ENCODE assay signal across 14 mouse cellular contexts in genomic region chr11:102607686-102608548, GRCm38 (mm10). TPM values are rescaled to one million over a fixed set of nuclear protein-coding genes. Genes with fewer than 3 reads are reported as not detected.
DNase-seq lines count a peak whose midpoint lies in the region; ATAC-seq and TF ChIP-seq lines count a peak whose summit lies in the region.
"Had no signal": no experiment of that assay in that cellular context is flagged by ENCODE, and none has a peak within 500 bp of the region (broad histone marks: within the 10 kb centered on the region; RNA-seq: fewer than 3 reads in every experiment).

No protein-coding gene starts in this region.

- ATAC-seq in kidney, postnatal 0 days (replicated peaks; ENCODE audit: low FRiP score, low read depth): no peak
- no peak for ATAC-seq in forebrain, embryonic 13.5 days
- ATAC-seq in neural tube, embryonic 14.5 days (ENCODE audit: low read depth): no peak

- WGBS in kidney, postnatal 0 days: 24% methylated on average over 10 of the region's 10 CpGs
- 3% methylated on average over 10 of the region's 10 CpGs for WGBS in forebrain, embryonic 13.5 days
- WGBS in limb, embryonic 10.5 days: under 1% methylated on average over 10 of the region's 10 CpGs
- 12% methylated on average over 10 of the region's 10 CpGs for WGBS in neural tube, embryonic 14.5 days

- H3K4me3 ChIP-seq in kidney, postnatal 0 days (replicated peaks; ENCODE audit: low read depth, low read length): peak overlapping the region; percentile 86
- H3K4me3 ChIP-seq in forebrain, embryonic 13.5 days: peak overlapping the region; percentile 90
- H3K4me3 ChIP-seq in limb, embryonic 10.5 days: peak overlapping the region; percentile 87
- peak overlapping the region; percentile 64 for H3K4me3 ChIP-seq in neural tube, embryonic 14.5 days (ENCODE audit: low read depth, low read length)
- H3K4me3 ChIP-seq: erythroblast, embryonic 14.5 days had no signal

- no peak for TF ChIP-seq CTCF in kidney, postnatal 0 days (IDR thresholded peaks at IDR 0.05; ENCODE audit: low read depth)

- H3K9ac ChIP-seq in kidney, postnatal 0 days (ENCODE audit: low read depth, low read length): peak overlapping the region; percentile 67; the same call in 1 of the 2 replicates
- peak overlapping the region; percentile 99 for H3K9ac ChIP-seq in forebrain, embryonic 13.5 days
- 0 out of 2 replicates have a peak overlapping the region, but pooled peaks have one; percentile 0 for H3K9ac ChIP-seq in neural tube, embryonic 14.5 days (replicated peaks; ENCODE audit: low read depth, low read length)

- no peaks in the 10 kb centered on the region for H3K36me3 ChIP-seq in kidney, postnatal 0 days (ENCODE audit: insufficient read depth, low read length)
- no peaks in the 10 kb centered on the region for H3K36me3 ChIP-seq in forebrain, embryonic 13.5 days (ENCODE audit: poor library complexity, severe bottlenecking)
- peaks cover 19% of the 10 kb centered on the region for H3K36me3 ChIP-seq in limb, embryonic 10.5 days
- no peaks in the 10 kb centered on the region for H3K36me3 ChIP-seq in neural tube, embryonic 14.5 days (ENCODE audit: control insufficient read depth, insufficient read depth, low read length)

- no peaks in the 10 kb centered on the region for H3K27me3 ChIP-seq in kidney, postnatal 0 days (ENCODE audit: insufficient read depth, low read length)
- H3K27me3 ChIP-seq in forebrain, embryonic 13.5 days: no peaks in the 10 kb centered on the region
- no peaks in the 10 kb centered on the region for H3K27me3 ChIP-seq in limb, embryonic 10.5 days (ENCODE audit: low read depth, poor library complexity, severe bottlenecking)
- no peaks in the 10 kb centered on the region for H3K27me3 ChIP-seq in neural tube, embryonic 14.5 days (ENCODE audit: control insufficient read depth, insufficient read depth, low read length)

- peak overlapping the region; percentile 83 for H3K4me2 ChIP-seq in kidney, postnatal 0 days (ENCODE audit: low read length)
- H3K4me2 ChIP-seq in forebrain, embryonic 13.5 days: peak overlapping the region; percentile 84
- peak overlapping the region; percentile 82 for H3K4me2 ChIP-seq in neural tube, embryonic 14.5 days (ENCODE audit: low read depth, low read length)

- no peak for DNase-seq in kidney, postnatal 0 days (ENCODE audit: low spot score)
- no peak for DNase-seq in kidney, adult 18-20 months
- peak; percentile 56 for DNase-seq in limb, embryonic 10.5 days (ENCODE audit: low spot score)
- no peak for DNase-seq in adrenal gland, adult 8-10 months
- no peak for DNase-seq in layer of hippocampus, adult 11-12 months (ENCODE audit: low spot score)
- DNase-seq in ovary, adult 18-20 months (ENCODE audit: low spot score): no peak
- DNase-seq: kidney, postnatal 10 days; lung, adult 2 months; right cerebral cortex, adult 18-20 months; thymus, postnatal 36 days had no signal

- H3K9me3 ChIP-seq in kidney, postnatal 0 days (replicated peaks; ENCODE audit: low read length): no peaks in the 10 kb centered on the region
- no peaks in the 10 kb centered on the region for H3K9me3 ChIP-seq in forebrain, embryonic 13.5 days (replicated peaks)
- H3K9me3 ChIP-seq in limb, embryonic 10.5 days (replicated peaks): no peaks in the 10 kb centered on the region
- no peaks in the 10 kb centered on the region for H3K9me3 ChIP-seq in neural tube, embryonic 14.5 days (ENCODE audit: control insufficient read depth, low read length)

- peak overlapping the region; percentile 95 for H3K27ac ChIP-seq in kidney, postnatal 0 days
- peak overlapping the region; percentile 75; the same call in 1 of the 2 replicates for H3K27ac ChIP-seq in forebrain, embryonic 13.5 days
- peak overlapping the region; percentile 99 for H3K27ac ChIP-seq in limb, embryonic 10.5 days
- H3K27ac ChIP-seq in neural tube, embryonic 14.5 days (ENCODE audit: low read depth, low read length): no peak overlapping the region

- H3K4me1 ChIP-seq in kidney, postnatal 0 days (replicated peaks; ENCODE audit: insufficient read depth, low read length): peaks cover 23% of the 10 kb centered on the region
- H3K4me1 ChIP-seq in forebrain, embryonic 13.5 days: peaks cover 57% of the 10 kb centered on the region
- H3K4me1 ChIP-seq in limb, embryonic 10.5 days: peaks cover 51% of the 10 kb centered on the region
- peaks cover 3% of the 10 kb centered on the region; the same call in 1 of the 2 replicates for H3K4me1 ChIP-seq in neural tube, embryonic 14.5 days (ENCODE audit: control insufficient read depth, insufficient read depth, low read length)

RNA-seq across cellular contexts. Expression of gene Fzd2, which starts 3.7 kb away (rescaled TPM):
- polyA plus RNA-seq in kidney, postnatal 0 days (2015; fragmentation: Nextera tagmentation; extraction: Ambion mirVana): 21.8 and 25.9 TPM in 2 replicates
- polyA plus RNA-seq in forebrain, embryonic 13.5 days (2015; fragmentation: Nextera tagmentation; extraction: Ambion mirVana): 22.0 and 24.4 TPM in 2 replicates
- polyA plus RNA-seq in limb, embryonic 10.5 days (2016; fragmentation: Nextera tagmentation; extraction: Ambion mirVana): 54.8 and 59.8 TPM in 2 replicates
- 6.5 and 10.5 TPM in 2 replicates for polyA plus RNA-seq in neural tube, embryonic 14.5 days (2014; fragmentation: Nextera tagmentation; extraction: Ambion mirVana)
- total RNA-seq in adrenal gland, adult 8-10 months (2022): 1 to 10 TPM; 4.8 to 6.9 (median 5.7) TPM
- total RNA-seq: MEL had no signal
- polyA plus RNA-seq: erythroblast, embryonic 14.5 days had no signal

RNA-seq across cellular contexts. Expression of gene Gm11627, which starts 28.7 kb away (rescaled TPM):
- polyA plus RNA-seq in kidney, postnatal 0 days (2015; fragmentation: Nextera tagmentation; extraction: Ambion mirVana): 8.6 and 8.9 TPM in 2 replicates
- polyA plus RNA-seq in forebrain, embryonic 13.5 days (2015; fragmentation: Nextera tagmentation; extraction: Ambion mirVana): 8.8 and 17.2 TPM in 2 replicates
- 2.5 and 3.3 TPM in 2 replicates for polyA plus RNA-seq in limb, embryonic 10.5 days (2016; fragmentation: Nextera tagmentation; extraction: Ambion mirVana)
- polyA plus RNA-seq in neural tube, embryonic 14.5 days (2014; fragmentation: Nextera tagmentation; extraction: Ambion mirVana): 6.6 and 6.9 TPM in 2 replicates
- total RNA-seq in adrenal gland, adult 8-10 months (2022): under 1 TPM in 1 of 4 experiments, not detected in 3; 0.75 TPM
- polyA plus RNA-seq: erythroblast, embryonic 14.5 days had no signal

RNA-seq across cellular contexts. Expression of gene Gpatch8, which starts 51.7 kb away (rescaled TPM):
- 25.1 and 29.6 TPM in 2 replicates for polyA plus RNA-seq in kidney, postnatal 0 days (2015; fragmentation: Nextera tagmentation; extraction: Ambion mirVana)
- polyA plus RNA-seq in forebrain, embryonic 13.5 days (2015; fragmentation: Nextera tagmentation; extraction: Ambion mirVana): 75.1 and 83.8 TPM in 2 replicates
- polyA plus RNA-seq in limb, embryonic 10.5 days (2016; fragmentation: Nextera tagmentation; extraction: Ambion mirVana): 67.1 and 77.1 TPM in 2 replicates
- 57.8 and 83.7 TPM in 2 replicates for polyA plus RNA-seq in neural tube, embryonic 14.5 days (2014; fragmentation: Nextera tagmentation; extraction: Ambion mirVana)
- 10 to 100 TPM; 29.2 to 48.9 (median 35.7) TPM for total RNA-seq in adrenal gland, adult 8-10 months (2022)

RNA-seq across cellular contexts. Expression of gene Meioc, which starts 55.6 kb away (rescaled TPM):
- polyA plus RNA-seq in kidney, postnatal 0 days (2015; fragmentation: Nextera tagmentation; extraction: Ambion mirVana): 0.32 and 0.36 TPM in 2 replicates
- polyA plus RNA-seq in forebrain, embryonic 13.5 days (2015; fragmentation: Nextera tagmentation; extraction: Ambion mirVana): 0.09 and 0.13 TPM in 2 replicates
- polyA plus RNA-seq in limb, embryonic 10.5 days (2016; fragmentation: Nextera tagmentation; extraction: Ambion mirVana): 0.14 and 0.55 TPM in 2 replicates
- polyA plus RNA-seq in neural tube, embryonic 14.5 days (2014; fragmentation: Nextera tagmentation; extraction: Ambion mirVana): 0.11 and 0.12 TPM in 2 replicates
- not detected for total RNA-seq in adrenal gland, adult 8-10 months (2022)
- total RNA-seq: MEL had no signal
- polyA plus RNA-seq: erythroblast, embryonic 14.5 days; lung, adult 2 months had no signal

Comparison
In these comparisons a context has a peak if more than half of its experiments do, and no peak if none do; other contexts are left out.
1. H3K9ac ChIP-seq: peak in every context shown above with its lines; median percentile 99 in forebrain, embryonic 13.5 days; 67 in kidney, postnatal 0 days; 0 in neural tube, embryonic 14.5 days.